Mouse (Mus musculus): ENCODE measurements at regions not wholly inside any gene's neighbourhood (a gene's known extent, or its start where the extent isn't known, plus 50 kb on each side); places are given as distances from the start of the nearest gene placed in this dataset.

DNA sequence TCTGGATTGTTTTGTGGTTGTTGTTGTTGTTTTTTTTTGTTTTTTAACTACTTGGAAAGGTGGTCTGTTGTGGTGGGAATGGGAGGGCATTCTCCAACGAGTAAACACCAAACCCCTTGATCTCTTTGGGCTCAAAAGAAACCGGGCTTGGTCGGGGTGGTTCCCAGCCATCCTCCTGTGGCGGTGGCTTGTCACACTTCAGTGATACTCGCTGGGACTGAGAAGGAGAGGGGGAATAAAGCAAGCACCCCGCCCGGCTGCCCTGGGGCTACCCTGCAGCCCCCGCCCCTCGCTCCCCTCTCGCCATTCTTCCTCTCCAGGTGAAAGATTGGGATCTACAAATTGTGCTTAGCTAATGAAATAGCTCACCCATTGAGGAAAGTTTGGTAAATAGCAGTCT is 229.3 kb upstream of the Sp4 start:
- no peak for TF ChIP-seq POLR2A (IDR thresholded peaks at IDR 0.05; ENCODE audit: control insufficient read depth, low read depth, low read length)
- TF ChIP-seq CTCF (IDR thresholded peaks at IDR 0.05; ENCODE audit: control insufficient read depth, insufficient read depth, insufficient replicate concordance, low read depth, low read length) = no peak

Data from testis, adult 2 months (tissue).